Mouse (Mus musculus): ENCODE measurements around the gene Shroom3. TPM values are rescaled to one million over a fixed set of nuclear protein-coding genes. Genes with fewer than 3 reads are reported as not detected.

Shroom3 gene
- polyA plus RNA-seq, 1 experiment: 18.6 TPM

GRCm38 (mm10) chr5:92986651-92987610, 303.7 kb downstream of the Shroom3 start:
- WGBS: 71% methylated on average over 22 of the region's 22 CpGs
- Histone ChIP-seq H3K36me3 (ENCODE audit: control insufficient read depth, insufficient read depth, low read length) (no peaks in the 10 kb centered on the region), H3K27me3 (replicated peaks; ENCODE audit: control insufficient read depth, insufficient read depth, low read length) (no peaks in the 10 kb centered on the region), H3K27ac (ENCODE audit: insufficient read depth, low read depth, low read length) (no peak overlapping the region), H3K4me3 (ENCODE audit: insufficient read depth, low read depth, low read length) (no peak overlapping the region), H3K4me1 (ENCODE audit: control insufficient read depth, insufficient read depth, low read length) (0 out of 2 replicates have a peak, but pooled peaks cover 3% of the 10 kb centered on the region)
- TF ChIP-seq POLR2A (IDR thresholded peaks at IDR 0.05; ENCODE audit: low read depth, low read length) (no peak), CTCF (conservative IDR thresholded peaks at IDR 0.05; ENCODE audit: insufficient read depth, insufficient read length, low read depth, low read length) (no peak)
- DNase-seq: peak; percentile 48

GRCm38 (mm10) chr5:92987891-92988768, 304.9 kb downstream of the Shroom3 start:
- Histone ChIP-seq H3K27me3 (replicated peaks; ENCODE audit: control insufficient read depth, insufficient read depth, low read length) (no peaks in the 10 kb centered on the region), H3K27ac (ENCODE audit: insufficient read depth, low read depth, low read length) (no peak overlapping the region), H3K4me3 (ENCODE audit: insufficient read depth, low read depth, low read length) (no peak overlapping the region), H3K4me1 (ENCODE audit: control insufficient read depth, insufficient read depth, low read length) (0 out of 2 replicates have a peak, but pooled peaks cover 3% of the 10 kb centered on the region), H3K36me3 (ENCODE audit: control insufficient read depth, insufficient read depth, low read length) (no peaks in the 10 kb centered on the region)
- no peak for TF ChIP-seq CTCF (conservative IDR thresholded peaks at IDR 0.05; ENCODE audit: insufficient read depth, insufficient read length, low read depth, low read length)
- TF ChIP-seq POLR2A (IDR thresholded peaks at IDR 0.05; ENCODE audit: low read depth, low read length): no peak
- 37% methylated on average over 16 of the region's 16 CpGs for WGBS
- DNase-seq: no peak

- 0 out of 2 replicates have a peak, but pooled peaks cover 3% of the 10 kb centered on the region for H3K4me1 ChIP-seq (ENCODE audit: control insufficient read depth, insufficient read depth, low read length)
- no peak overlapping the region for H3K27ac ChIP-seq (ENCODE audit: insufficient read depth, low read depth, low read length)
- no peaks in the 10 kb centered on the region for H3K36me3 ChIP-seq (ENCODE audit: control insufficient read depth, insufficient read depth, low read length)
- H3K4me3 ChIP-seq (ENCODE audit: insufficient read depth, low read depth, low read length): no peak overlapping the region
- no peaks in the 10 kb centered on the region for H3K27me3 ChIP-seq (replicated peaks; ENCODE audit: control insufficient read depth, insufficient read depth, low read length)
- DNase-seq: peak; percentile 70
- WGBS: 31% methylated on average over 15 of the region's 15 CpGs
- TF ChIP-seq POLR2A (IDR thresholded peaks at IDR 0.05; ENCODE audit: low read depth, low read length): no peak
- TF ChIP-seq CTCF (conservative IDR thresholded peaks at IDR 0.05; ENCODE audit: insufficient read depth, insufficient read length, low read depth, low read length): no peak
Observed at GRCm38 (mm10) chr5:92988769-92989356, 305.6 kb downstream of the Shroom3 start.

- no peaks in the 10 kb centered on the region for H3K27me3 ChIP-seq (replicated peaks; ENCODE audit: control insufficient read depth, insufficient read depth, low read length)
- H3K4me3 ChIP-seq (ENCODE audit: insufficient read depth, low read depth, low read length): no peak overlapping the region
- TF ChIP-seq CTCF (conservative IDR thresholded peaks at IDR 0.05; ENCODE audit: insufficient read depth, insufficient read length, low read depth, low read length): no peak
- TF ChIP-seq POLR2A (IDR thresholded peaks at IDR 0.05; ENCODE audit: low read depth, low read length): no peak
- no peak overlapping the region for H3K27ac ChIP-seq (ENCODE audit: insufficient read depth, low read depth, low read length)
- no peak for DNase-seq
- WGBS: 73% methylated on average over 3 of the region's 3 CpGs
- H3K36me3 ChIP-seq (ENCODE audit: control insufficient read depth, insufficient read depth, low read length): no peaks in the 10 kb centered on the region
- 0 out of 2 replicates have a peak, but pooled peaks cover 3% of the 10 kb centered on the region for H3K4me1 ChIP-seq (ENCODE audit: control insufficient read depth, insufficient read depth, low read length)
Observed at GRCm38 (mm10) chr5:92992106-92992505, 308.9 kb downstream of the Shroom3 start.

GRCm38 (mm10) chr5:92994309-92994708, 311.1 kb downstream of the Shroom3 start:
- no peak for TF ChIP-seq CTCF (conservative IDR thresholded peaks at IDR 0.05; ENCODE audit: insufficient read depth, insufficient read length, low read depth, low read length)
- no peak for TF ChIP-seq POLR2A (IDR thresholded peaks at IDR 0.05; ENCODE audit: low read depth, low read length)
- WGBS: 91% methylated on average over 6 of the region's 6 CpGs
- Histone ChIP-seq H3K27ac (ENCODE audit: insufficient read depth, low read depth, low read length) (no peak overlapping the region), H3K27me3 (replicated peaks; ENCODE audit: control insufficient read depth, insufficient read depth, low read length) (no peaks in the 10 kb centered on the region), H3K36me3 (ENCODE audit: control insufficient read depth, insufficient read depth, low read length) (no peaks in the 10 kb centered on the region), H3K4me3 (ENCODE audit: insufficient read depth, low read depth, low read length) (no peak overlapping the region), H3K4me1 (ENCODE audit: control insufficient read depth, insufficient read depth, low read length) (no peaks in the 10 kb centered on the region)
- no peak for DNase-seq

GRCm38 (mm10) chr5:92994861-92995260, 311.6 kb downstream of the Shroom3 start:
- Histone ChIP-seq H3K27me3 (replicated peaks; ENCODE audit: control insufficient read depth, insufficient read depth, low read length) (no peaks in the 10 kb centered on the region), H3K4me1 (ENCODE audit: control insufficient read depth, insufficient read depth, low read length) (no peaks in the 10 kb centered on the region), H3K36me3 (ENCODE audit: control insufficient read depth, insufficient read depth, low read length) (no peaks in the 10 kb centered on the region), H3K4me3 (ENCODE audit: insufficient read depth, low read depth, low read length) (no peak overlapping the region), H3K27ac (ENCODE audit: insufficient read depth, low read depth, low read length) (no peak overlapping the region)
- DNase-seq: no peak
- TF ChIP-seq CTCF (conservative IDR thresholded peaks at IDR 0.05; ENCODE audit: insufficient read depth, insufficient read length, low read depth, low read length): no peak
- TF ChIP-seq POLR2A (IDR thresholded peaks at IDR 0.05; ENCODE audit: low read depth, low read length): no peak
- WGBS: 73% methylated on average over 2 of the region's 2 CpGs

Data from kidney, adult 2 months (tissue).